Mouse (Mus musculus): Measurements from ENCODE around the gene Ndufv3. TPM values are rescaled to one million over a fixed set of nuclear protein-coding genes. Genes with fewer than 3 reads are reported as not detected.

The Ndufv3 gene
- 223 TPM for polyA plus RNA-seq (2017; shearing (Covaris generic))

DNA sequence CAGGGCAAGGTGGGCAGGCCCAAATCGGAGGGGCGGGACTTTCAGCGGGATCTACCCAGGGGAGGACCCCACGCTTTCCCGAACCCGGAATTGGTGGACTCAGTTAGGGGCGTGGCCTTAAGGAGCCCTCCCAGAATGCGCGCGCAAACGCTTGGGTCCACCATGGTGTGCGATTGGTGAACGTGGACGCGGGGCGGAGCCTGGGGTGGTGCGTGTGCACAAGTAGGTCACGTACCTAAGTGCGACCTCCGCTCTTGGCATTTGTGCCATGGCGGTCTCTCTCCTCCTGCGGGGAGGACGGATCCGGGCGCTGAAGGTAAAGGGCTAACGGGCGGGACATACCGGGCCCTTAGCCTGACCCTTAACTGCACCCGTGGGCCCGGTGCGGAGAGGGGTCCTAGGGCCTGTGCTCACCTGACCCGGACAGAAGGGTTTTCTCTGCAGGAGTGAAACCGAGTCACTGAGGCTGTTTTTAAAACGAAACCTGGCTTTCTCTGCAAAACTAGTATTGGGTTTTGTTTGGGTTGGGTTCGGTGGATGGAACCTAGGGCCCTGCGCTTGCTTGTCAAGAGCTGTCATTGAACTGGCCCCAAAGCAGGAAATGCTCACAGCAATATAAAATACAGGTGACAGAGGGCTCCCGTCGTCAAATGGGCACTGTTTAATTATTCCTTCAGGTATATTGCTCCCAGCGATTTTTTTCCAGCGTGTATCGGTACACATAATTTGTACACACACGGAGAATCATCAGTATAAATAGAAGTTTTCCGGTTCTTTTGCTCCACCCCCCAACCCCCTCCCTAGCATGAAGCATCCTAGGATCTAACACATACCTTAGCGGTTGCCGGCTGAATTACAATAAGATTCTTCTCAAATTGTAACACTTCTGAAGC lies at the start of gene Ndufv3, which contains the start of gene Wdr4:
Ndufv3 (plus strand) TSS at position 170 of the 893 bp plus-strand sequence.
Wdr4 (minus strand) TSS at position 35 of the 893 bp plus-strand sequence.

DNA sequence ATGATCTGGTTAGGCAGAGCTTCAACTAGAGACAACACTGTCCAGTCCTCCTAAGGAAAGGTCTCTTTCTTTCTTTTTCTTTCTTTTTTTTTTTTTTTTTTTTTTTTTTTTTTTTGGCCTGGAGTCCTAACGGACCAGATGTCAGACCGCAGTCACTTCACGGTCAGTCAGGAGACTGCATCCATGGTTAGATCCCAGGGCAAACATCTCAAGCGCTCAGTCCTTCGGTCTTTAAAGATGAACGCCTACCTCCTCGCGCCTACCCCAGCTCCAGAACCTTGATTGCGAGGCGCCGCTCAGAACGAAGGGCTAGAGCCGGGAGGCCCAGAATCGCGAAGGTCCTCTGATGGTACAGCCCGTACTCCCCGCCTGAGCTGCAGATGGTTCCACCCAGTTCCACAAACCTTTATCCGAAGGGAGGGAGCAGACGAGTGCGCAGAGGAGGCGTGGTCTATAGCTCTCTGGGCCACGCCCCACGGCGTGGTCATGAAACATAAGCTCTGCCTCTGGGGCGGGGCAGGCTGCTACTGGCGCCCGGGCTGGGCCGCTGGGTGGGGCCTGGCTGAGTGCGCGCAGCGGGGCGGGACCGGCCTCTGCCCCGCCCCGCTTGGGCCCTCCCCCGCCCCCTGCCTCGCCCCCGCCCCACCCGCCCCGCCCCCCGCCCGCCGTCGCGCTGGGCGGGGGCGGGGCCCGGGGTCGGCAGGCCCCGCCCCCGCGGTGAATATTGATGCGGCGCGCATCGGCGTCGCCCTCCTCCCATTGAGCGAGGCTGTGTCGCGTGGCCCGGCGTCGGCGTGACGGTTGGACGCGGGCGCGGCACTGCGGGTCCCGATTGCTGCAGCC lies 44.3 kb downstream of the Ndufv3 start, which contains the start of gene Pknox1:
Pknox1 (plus strand) TSS at position 720 of the 843 bp plus-strand sequence.

Other genes starting within 250 kb of the Ndufv3 start
- gene Rsph1, start 242.7 kb upstream of the Ndufv3 start, polyA plus RNA-seq (2017; shearing (Covaris generic)): 1.2 TPM
- 45.1 TPM for gene Slc37a1, start 233.3 kb upstream of the Ndufv3 start, polyA plus RNA-seq (2017; shearing (Covaris generic))
- 0.68 TPM for gene Pde9a, start 133.9 kb upstream of the Ndufv3 start, polyA plus RNA-seq (2017; shearing (Covaris generic))
- gene Wdr4, start 135 bp upstream of the Ndufv3 start, polyA plus RNA-seq (2017; shearing (Covaris generic)): 37.8 TPM
- 62.6 TPM for gene Pknox1, start 44.6 kb downstream of the Ndufv3 start, polyA plus RNA-seq (2017; shearing (Covaris generic))
- not detected for gene Cbs, start 117.1 kb downstream of the Ndufv3 start, polyA plus RNA-seq (2017; shearing (Covaris generic))
- 238 TPM for gene U2af1, start 138.8 kb downstream of the Ndufv3 start, polyA plus RNA-seq (2017; shearing (Covaris generic))
- not detected for gene Cryaa, start 157.7 kb downstream of the Ndufv3 start, polyA plus RNA-seq (2017; shearing (Covaris generic))

Measured in inflammation-experienced regulatory T-cells, adult 16 weeks (primary cell).